Mouse (Mus musculus) adrenal gland, adult 18-20 months (tissue): ENCODE data around the gene Golga4. TPM values are rescaled to one million over a fixed set of nuclear protein-coding genes. Genes with fewer than 3 reads are reported as not detected.

Experiments
- DNase-seq, 2 experiments: peaks; one replicate each; pipeline ENCODE4 v3.0.0; 2021 to 2022; ENCODE audit warnings: low spot score in 2 of 2
- total RNA-seq, 2 experiments: library from RNA; stranded (reverse); gene quantifications; 1 replicate in 1 of 2; 2 replicates in 1 of 2; pipeline ENCODE4 v1.2.3; 2021

Gene Golga4
- total RNA-seq, 2 experiments from 2014 or later, result 102 to 126 TPM

DNA sequence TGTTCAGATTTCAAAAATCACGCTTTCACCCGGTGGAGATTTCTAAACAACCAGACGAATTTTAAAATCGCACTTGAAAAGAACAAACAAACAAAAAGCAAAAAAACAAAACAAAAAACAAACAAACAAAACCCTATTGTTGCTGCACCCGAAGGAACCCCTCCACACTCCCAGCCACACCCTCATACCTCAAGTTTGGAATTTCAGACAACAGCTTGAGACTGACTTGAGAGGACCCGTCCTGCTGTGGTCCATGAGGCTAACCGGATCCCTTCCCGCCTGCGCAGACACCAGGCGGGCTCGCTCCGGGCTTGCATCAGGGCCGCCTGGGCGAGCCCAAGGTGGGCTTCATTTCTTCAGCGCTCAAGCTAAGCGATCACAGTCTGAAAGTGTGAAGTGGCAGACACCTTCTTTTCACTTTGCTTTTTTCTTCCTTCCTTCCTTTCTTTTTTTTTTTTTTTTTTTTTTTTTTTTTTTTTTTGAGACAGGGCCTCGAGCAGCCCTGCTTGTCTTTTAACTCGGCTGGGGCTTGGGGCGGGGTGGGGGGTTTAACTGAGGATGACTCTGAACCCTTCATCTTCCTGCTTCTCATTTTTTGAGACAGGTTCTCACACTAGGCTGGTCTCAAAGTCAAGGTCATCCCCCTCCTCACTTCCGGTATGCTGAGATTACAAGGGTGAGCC is 17.0 kb upstream of the Golga4 start:
- DNase-seq, result no peak

DNA sequence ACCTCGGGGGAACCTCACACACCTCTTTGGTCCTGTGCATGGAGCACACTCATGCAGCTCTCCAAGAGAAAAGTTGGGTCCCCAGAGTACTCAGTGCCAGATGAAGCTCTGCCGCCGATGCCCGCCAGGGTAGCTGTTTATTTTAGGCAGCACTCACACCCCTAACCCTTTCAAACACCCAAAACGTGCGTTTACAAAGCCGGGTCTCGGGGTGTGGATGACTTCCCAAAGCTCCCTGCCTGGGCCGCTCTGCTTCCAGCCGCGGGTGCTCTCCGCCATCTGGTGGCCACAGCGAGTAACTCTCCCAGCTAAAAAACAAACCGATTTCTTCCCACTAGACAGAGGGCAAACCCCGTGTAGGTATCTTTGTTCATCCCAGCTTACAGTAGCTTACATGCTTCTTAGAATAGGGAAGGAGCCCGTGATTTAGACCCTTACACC is 16.5 kb upstream of the Golga4 start:
- DNase-seq, result peak; percentile 71 to 76

DNA sequence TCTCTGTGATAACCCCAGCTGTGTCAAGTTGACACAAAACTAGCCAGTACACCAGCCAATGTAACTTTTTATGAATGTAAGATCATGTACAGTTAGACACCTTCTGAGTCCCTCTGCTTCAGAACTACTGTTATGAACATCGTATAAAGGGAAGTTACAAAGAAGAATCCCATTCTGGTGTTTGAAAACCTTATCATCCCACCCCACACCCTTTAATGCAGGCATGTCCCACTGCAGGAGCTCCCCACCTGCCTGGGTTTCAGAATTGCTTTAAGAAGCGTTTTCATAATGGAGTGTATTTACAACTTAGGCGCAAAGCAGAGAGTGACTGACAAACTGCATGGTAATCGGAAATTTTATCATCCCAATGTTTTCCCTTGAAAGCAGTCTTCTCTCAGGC is 14.9 kb upstream of the Golga4 start:
- no peak for DNase-seq

DNA sequence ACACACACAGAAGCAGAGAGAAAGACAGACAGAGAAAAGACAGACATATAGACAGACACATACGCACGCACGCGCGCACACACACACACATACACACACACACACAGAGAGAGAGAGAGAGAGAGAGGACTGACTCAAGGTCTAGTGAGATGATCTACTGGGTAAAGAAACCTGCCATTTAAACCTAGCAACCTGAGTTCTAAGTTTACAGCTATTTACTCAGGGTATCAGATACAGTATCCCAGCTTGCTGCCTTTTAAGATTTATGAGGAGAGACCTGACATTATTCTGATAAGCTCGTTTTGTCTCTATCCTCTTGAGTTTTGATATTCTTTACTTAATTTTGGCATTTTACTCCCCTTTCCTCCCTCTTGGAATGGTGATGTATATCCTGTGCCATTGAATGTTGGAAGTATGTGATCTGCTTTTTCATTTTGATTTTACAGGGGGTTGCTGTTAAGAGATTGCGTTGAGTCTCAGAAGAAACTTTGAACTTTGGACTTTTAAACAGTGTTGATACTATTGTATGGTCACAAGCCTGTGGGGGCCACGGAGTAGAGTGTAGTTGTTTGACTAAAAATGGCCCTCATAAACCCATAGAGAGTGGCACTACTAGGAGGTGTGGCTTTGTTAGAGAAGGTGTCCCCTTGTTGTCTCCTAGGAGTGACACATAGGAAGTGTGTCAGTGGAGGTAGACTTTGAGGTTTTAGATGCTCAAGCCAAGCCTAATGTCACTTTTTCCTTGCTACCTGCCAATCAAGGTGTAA is 13.0 kb upstream of the Golga4 start:
- no peak for DNase-seq

DNA sequence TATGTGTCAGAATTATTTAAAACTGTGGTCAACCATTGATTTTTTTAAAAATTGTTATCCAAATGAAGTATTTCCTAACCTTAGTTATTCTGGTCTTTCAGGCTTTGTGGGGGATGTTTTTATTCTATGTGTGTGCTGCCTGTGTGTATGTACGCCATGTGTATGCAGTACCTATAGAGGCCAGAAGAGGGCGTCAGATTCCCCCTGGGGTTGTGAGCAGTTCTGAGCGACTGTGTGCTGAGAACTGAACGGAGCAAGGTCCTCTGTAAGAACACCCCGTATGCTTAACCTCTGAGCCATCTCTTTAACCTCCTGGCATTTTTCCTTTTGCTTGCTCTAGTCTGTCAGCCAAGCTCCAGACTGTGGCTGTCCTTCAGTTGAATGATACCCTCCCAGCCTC is 12.0 kb upstream of the Golga4 start:
- no peak for DNase-seq

DNA sequence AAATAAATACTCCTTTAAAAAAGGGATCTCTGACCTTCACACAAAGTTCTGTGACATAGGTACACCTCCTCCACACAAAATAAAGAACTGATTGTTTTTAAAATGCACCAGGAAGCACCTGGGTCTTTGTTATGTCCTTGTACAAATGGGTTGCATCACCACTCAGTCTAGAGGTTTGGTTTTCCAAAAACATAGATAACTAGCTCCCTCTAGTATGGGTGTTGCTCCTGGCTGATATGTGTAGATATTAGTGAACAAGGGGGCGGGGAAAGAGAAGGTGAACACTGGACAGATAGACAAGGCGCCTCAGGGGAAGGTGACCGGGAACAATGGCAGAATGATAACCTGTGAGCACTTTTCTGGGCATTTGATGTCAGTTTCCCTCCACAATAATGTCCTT is 10.1 kb upstream of the Golga4 start:
- DNase-seq, result no peak

GRCm38 (mm10) chr9:118496952-118497351 is 9.1 kb upstream of the Golga4 start:
- DNase-seq, result no peak

DNA sequence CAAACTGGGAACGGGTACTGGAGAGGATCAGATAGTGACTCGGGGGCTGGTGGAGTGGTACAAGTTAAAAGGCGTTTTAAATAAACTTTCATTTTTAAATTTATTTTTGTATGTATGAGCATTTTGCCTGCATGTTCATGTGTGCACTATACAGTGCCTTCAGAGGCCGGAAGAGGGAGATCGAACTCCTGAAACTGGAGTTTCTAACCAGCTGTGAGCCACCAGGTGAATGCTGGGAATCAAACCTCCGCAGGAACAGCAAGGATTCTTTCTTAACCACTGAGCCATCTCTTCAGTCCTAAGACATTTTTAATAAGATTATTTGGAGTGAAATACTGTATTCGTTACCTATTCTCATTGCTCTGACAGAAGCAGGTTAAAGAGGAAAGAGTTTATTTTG is 8.0 kb upstream of the Golga4 start:
- no peak for DNase-seq

GRCm38 (mm10) chr9:118500963-118501362 is 5.1 kb upstream of the Golga4 start:
- no peak for DNase-seq

DNA sequence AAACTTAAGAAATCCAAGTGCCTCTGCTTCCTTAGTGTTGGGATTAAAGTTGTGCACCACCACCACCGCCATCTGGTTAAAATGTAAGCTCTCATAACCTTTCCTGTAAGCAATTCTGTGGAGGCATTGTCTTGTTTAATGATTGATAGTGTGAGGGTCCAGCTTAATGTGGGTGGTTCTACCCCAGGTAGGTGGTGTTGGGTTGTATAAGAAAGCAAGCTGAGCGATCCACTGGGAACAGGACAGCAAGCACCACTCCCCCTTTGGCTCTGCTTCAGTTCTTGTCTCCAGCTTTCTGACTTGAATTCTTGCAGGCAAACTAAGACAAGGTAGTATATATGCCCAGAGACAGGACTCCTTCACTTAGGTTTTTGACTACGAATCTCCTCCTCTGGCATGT is 1.4 kb upstream of the Golga4 start:
- no peak for DNase-seq

DNA sequence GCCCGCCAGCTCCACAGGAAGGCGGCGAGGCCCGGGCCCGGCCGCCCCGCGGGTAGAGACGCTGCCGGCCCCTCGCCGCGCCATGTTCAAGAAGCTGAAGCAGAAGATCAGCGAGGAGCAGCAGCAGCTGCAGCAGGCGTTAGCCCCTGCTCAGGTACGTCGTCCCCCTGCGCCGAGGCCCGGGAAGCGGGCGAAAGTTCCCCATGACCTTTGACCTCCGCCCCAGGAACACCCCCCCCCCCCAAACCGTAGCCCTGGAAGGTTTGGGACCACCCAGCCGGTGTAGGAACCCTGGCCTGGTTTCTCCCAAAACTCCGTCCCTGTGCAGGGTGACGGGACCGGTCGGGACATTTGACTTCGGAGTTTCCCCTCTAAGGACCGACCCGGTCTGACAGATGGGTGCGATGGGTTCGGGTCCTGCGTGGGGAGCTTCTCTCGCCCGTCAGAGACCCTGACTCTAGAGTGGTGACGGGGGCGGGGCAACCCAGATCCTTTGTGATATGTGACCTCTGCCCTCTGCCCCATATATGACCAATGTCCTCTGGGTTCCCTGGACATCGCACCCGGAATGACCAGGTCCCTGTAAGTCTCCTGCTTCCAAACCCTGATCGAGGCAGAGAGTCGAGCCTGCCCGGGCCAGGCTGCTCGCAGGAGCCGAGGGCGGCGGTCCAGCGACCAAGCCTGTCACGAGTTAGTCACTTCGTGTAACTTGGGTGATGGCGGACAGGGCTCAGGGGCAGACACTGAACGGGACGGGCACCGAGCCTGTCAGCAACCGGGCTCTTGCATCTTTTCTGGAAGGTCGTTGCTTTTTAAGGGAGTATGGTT is 551 bp downstream of the Golga4 start:
- DNase-seq, result peak; percentile 44 to 56

- DNase-seq, result no peak
Observed at GRCm38 (mm10) chr9:118507552-118507951, 1.5 kb downstream of the Golga4 start.

- DNase-seq, result no peak
Observed at GRCm38 (mm10) chr9:118508601-118509000, 2.5 kb downstream of the Golga4 start.

- no peak for DNase-seq
Observed at GRCm38 (mm10) chr9:118510941-118511690, 5.0 kb downstream of the Golga4 start.

DNA sequence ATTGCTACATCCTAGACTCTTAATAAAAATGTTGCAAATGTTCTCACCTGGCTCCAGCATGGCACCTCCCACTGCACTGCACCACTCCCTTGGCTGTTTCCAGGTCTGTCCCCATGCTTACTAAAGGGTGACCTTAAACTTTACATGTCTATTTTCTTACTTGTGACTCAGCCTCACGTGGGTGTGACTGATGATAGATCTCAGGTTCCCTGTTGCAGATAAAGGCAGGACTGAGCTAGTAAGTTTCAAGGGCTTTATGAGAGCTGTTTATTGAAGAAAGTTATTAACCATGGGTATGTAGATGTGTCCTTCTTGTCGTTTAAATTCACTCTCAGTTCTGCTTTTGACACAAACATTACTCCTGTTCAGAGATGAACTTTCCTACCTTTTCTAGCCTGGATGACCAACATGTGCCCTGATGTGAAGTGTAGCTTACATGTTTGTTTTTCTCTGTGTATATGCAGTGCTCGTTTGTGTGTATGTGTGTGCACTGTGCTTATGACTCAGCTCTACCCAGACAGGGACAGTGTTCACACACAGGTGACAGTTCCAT is 6.7 kb downstream of the Golga4 start:
- no peak for DNase-seq

DNA sequence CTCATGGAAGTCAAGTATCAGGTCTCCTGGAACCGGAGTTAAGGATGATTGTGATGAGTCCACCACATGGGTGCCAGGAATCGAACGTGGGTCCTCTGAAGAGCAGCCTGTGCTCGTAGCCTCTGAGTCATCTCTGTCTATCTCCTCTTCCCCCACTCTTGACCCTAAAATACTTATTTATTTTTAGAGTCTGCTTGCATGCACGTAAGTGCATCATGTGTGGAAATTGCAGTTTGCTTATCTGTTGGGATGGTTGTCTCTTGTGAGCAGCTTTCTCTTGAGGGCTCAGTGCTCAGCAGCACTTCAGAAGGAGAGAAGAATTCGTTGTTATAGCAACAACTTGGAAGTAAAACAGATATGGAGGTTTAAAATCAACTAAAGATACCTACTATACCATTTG is 9.4 kb downstream of the Golga4 start:
- DNase-seq, result no peak

GRCm38 (mm10) chr9:118516162-118516561 is 10.1 kb downstream of the Golga4 start:
- no peak for DNase-seq

GRCm38 (mm10) chr9:118517619-118518018 is 11.6 kb downstream of the Golga4 start:
- DNase-seq, result no peak

GRCm38 (mm10) chr9:118519101-118519500 is 13.0 kb downstream of the Golga4 start:
- DNase-seq, result no peak

- DNase-seq, result no peak
Observed at GRCm38 (mm10) chr9:118520011-118520410, 13.9 kb downstream of the Golga4 start.

DNA sequence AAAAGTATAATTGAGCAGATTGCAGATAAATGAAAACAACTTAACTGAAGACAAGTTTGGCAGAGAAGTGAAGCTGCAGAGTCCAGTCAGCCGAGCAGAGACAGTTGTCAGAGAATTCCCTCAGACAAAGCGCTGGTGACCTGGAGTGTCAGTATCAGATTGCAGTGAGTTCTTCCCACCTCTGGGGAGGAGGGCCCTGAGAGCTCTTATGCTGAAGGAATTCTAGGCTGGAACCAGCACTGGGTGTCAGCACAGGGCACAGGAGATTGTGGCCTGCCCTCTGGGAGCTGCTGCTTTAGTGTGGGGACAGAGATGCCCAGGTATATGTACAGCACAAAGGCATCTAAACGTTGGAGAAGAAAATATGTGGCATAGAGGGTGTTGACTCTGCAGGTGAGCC is 14.8 kb downstream of the Golga4 start:
- no peak for DNase-seq
